Mouse (Mus musculus) midbrain, embryonic 15.5 days (tissue): Measurements from ENCODE around the gene Gpat2. TPM values are rescaled to one million over a fixed set of nuclear protein-coding genes. Genes with fewer than 3 reads are reported as not detected.
A peak's percentile ranks its signal among the peaks of the same experiment; 100 is the strongest.

ENCODE experiments used
- ATAC-seq: fragments of 200-750 bp; cut with Nextera tagmentation; replicated peaks from 2 replicates; pipeline ENCODE4 v1.8.0; 2017; ENCODE audit warnings: moderate TSS enrichment
- H3K27ac ChIP-seq: fragments of 300-500 bp; sonication (generic); 2 replicates; pipeline ENCODE4 v1.5.1; 2015; ENCODE audit warnings: mild to moderate bottlenecking, inconsistent platforms
- H3K27me3 ChIP-seq: fragments of 300-500 bp; sonication (generic); replicated peaks from 2 replicates; pipeline ENCODE4 v1.6.1; 2015; ENCODE audit warnings: inconsistent platforms
- H3K36me3 ChIP-seq: fragments of 300-500 bp; sonication (generic); replicated peaks from 2 replicates; pipeline ENCODE4 v1.6.1; 2015; ENCODE audit warnings: inconsistent platforms
- H3K4me1 ChIP-seq: fragments of 300-500 bp; sonication (generic); 2 replicates; pipeline ENCODE4 v1.6.1; 2015; ENCODE audit warnings: inconsistent platforms
- H3K4me2 ChIP-seq: fragments of 300-500 bp; sonication (generic); 2 replicates; pipeline ENCODE4 v1.6.1; 2015; ENCODE audit warnings: inconsistent platforms, mild to moderate bottlenecking, moderate library complexity
- H3K4me3 ChIP-seq: fragments of 300-500 bp; sonication (generic); 2 replicates; pipeline ENCODE4 v1.5.1; 2015; ENCODE audit warnings: mild to moderate bottlenecking, inconsistent platforms
- H3K9ac ChIP-seq: fragments of 300-500 bp; sonication (generic); 2 replicates; pipeline ENCODE4 v1.6.1; 2015; ENCODE audit warnings: mild to moderate bottlenecking, inconsistent platforms
- H3K9me3 ChIP-seq: fragments of 300-500 bp; sonication (generic); 2 replicates; pipeline ENCODE4 v1.6.1; 2016; ENCODE audit warnings: inconsistent platforms
- WGBS: fragments of 180-500 bp; shearing (Covaris S2); methylation state at CpG from one replicate; pipeline ENCODE4 v1.1.7; 2015; ENCODE audit warnings: mixed read lengths; 5-methylcytosine and 5-hydroxymethylcytosine counted together
- polyA plus RNA-seq: library from polyadenylated mRNA; unstranded; fragments of >200 nt; fragmentation: Nextera tagmentation; extraction: Ambion mirVana; gene quantifications from 2 replicates; pipeline ENCODE4 v1.2.1, GENCODE M21; 2015

Gpat2 gene
- polyA plus RNA-seq: 0.21 and 0.24 TPM in 2 replicates

DNA sequence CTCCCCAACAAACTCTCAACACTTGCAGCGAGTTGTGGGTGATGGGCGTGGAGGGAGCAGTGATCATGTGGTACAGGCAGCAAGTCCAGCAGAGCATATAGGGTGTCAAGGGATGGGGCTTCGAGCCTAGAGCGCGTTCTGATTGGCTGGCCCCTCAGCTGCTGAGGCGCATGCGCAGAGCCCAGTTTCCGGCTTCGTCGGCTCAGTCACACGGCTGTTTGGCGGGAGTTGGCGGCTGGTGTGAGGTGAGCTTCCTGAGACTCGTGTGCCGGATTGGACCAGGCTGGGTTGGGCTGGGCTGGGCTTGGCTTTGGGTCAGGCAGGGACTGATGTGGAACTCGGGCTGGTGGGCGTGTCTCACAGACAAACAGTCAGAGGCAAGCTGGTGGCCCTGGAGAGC lies at the start of gene Gpat2:
Gpat2 (plus strand) TSS at position 223 of the 400 bp plus-strand sequence.
- H3K27ac ChIP-seq: no peak within 1 kb of the TSS
- no peaks in the 10 kb centered on the region for H3K36me3 ChIP-seq
- H3K4me2 ChIP-seq: no peak within 1 kb of the TSS
- ATAC-seq: no peak
- WGBS: 86% methylated on average over 17 of the region's 17 CpGs
- no peak within 1 kb of the TSS for H3K4me3 ChIP-seq
- no peaks in the 10 kb centered on the region for H3K4me1 ChIP-seq
- H3K27me3 ChIP-seq: no peaks in the 10 kb centered on the region
- H3K9ac ChIP-seq: no peak within 1 kb of the TSS
- H3K9me3 ChIP-seq: no peaks in the 10 kb centered on the region

DNA sequence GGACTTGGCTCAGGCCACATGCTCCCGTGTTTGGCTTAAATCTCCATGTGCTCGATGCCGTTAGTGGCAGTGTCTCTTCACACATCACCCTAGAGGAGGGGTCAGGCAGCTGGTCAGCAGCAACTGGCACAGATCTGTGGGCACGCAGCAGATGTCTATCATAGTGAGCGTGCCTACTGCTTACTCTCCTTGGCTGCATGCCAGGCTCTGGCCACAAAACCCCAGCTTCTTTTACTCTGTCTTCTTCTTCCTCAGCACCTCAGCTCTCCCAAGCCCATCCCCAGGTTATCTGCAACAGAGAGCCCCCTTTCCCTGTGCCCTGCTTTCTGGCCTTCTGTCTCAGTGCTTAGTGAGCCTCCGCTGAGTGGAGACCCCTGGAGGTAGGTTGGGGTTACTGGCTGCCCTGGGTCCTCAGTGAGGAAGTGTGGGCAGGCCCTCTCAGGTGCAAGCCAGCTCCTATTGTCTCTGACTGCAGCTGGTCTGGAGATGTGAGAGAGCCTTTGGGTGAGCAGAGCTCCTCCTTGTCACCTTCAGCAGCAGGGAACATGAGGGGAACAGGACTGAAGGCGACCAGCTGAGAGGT lies 49.1 kb upstream of the Gpat2 start:
- WGBS: 53% methylated on average over 7 of the region's 7 CpGs
- ATAC-seq: no peak
- H3K4me2 ChIP-seq: no peak overlapping the region
- H3K9me3 ChIP-seq: no peaks in the 10 kb centered on the region
- H3K27me3 ChIP-seq: no peaks in the 10 kb centered on the region
- no peak overlapping the region for H3K9ac ChIP-seq
- H3K4me1 ChIP-seq: peaks cover 8% of the 10 kb centered on the region; the same call in 1 of the 2 replicates
- H3K4me3 ChIP-seq: no peak overlapping the region
- no peaks in the 10 kb centered on the region for H3K36me3 ChIP-seq
- no peak overlapping the region for H3K27ac ChIP-seq

DNA sequence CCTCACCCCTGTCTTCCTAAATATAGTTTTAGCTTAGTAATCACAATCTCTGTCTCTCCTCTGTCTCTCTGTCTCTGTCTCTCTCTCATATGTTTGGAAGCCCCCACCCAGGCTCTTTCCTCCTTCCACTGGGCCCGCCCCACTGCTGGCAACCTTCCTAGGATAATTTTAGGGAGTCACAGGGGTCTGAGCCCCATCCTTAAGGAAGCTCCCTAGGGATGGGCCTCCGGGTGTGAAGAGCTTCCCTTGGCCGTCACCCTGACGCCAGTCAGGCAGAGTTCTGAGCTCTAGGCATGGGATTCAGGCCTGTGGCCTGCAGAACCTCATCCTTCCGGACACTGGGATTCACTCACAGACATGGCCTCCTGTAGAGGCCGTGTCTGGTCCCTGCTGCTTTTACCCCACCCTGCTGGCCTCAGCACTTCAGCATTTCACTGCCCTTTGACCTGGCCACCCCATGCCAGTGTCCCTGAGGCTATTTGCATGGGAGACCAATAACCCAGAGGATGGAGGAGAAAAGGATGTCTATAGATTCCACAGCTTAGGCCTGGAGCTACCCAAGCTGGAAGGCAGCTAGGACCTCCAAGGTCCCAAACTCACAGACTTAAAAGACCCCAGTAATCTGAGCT lies 48.5 kb upstream of the Gpat2 start:
- H3K9ac ChIP-seq: no peak overlapping the region
- H3K9me3 ChIP-seq: no peaks in the 10 kb centered on the region
- no peak overlapping the region for H3K4me3 ChIP-seq
- WGBS: 73% methylated on average over 6 of the region's 6 CpGs
- peaks cover 8% of the 10 kb centered on the region; the same call in 1 of the 2 replicates for H3K4me1 ChIP-seq
- no peak overlapping the region for H3K27ac ChIP-seq
- H3K4me2 ChIP-seq: no peak overlapping the region
- ATAC-seq: no peak
- H3K36me3 ChIP-seq: no peaks in the 10 kb centered on the region
- no peaks in the 10 kb centered on the region for H3K27me3 ChIP-seq

DNA sequence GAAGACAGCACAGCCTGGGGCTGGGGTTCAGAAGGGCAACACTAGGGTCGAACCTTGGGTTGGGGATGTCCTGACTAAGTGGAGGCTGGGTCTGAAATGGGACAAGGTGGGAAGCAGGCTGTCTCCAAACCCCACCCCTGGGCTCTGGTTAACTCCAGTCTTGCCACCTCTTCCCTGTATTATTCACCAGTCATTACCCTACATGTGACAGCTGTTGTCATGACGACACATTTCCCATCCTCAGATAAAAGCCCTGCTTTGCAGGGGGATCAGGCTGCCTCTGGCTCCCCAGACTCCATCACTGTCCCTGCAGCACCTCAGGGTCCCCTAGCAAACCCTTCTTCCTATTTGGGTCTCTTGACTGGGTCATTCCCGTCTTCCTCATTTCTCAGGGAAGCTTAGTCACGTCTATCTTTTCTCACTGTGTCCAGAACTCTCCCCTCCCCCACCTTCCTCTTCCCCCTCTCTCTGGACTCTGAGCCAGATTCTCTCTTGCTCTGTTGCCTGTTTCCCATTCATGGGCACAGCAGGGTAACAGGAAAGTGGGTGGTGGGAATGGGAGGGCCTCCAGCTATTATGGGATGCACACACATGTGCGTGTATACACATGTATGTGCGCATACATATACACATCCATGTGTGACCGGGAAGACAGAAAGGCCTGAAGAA lies 46.9 kb upstream of the Gpat2 start:
- peak; percentile 63; the same call in 1 of the 2 replicates for ATAC-seq
- 59% methylated on average over 7 of the region's 7 CpGs for WGBS

DNA sequence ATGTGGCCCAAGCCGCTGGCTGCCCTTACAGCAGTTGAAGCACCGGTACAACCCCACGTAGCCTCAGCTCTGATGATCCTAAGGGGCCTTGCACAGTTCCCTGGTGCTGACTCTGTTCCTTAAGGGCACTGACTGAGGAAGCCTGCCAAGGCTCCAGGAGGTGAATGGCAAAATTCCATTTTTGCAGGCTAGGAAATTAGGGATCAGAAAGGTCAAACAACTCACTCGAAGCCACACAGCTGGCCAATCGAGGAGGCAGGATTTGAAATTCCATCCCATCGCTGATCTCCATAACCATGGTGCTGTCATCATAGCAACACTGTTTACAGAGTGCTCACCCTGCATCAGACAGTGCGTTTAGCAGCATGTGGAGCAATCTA lies 46.4 kb upstream of the Gpat2 start:
- no peak for ATAC-seq
- H3K4me2 ChIP-seq: no peak overlapping the region
- H3K4me3 ChIP-seq: no peak overlapping the region
- H3K36me3 ChIP-seq: no peaks in the 10 kb centered on the region
- H3K27ac ChIP-seq: no peak overlapping the region
- H3K27me3 ChIP-seq: no peaks in the 10 kb centered on the region
- H3K9ac ChIP-seq: no peak overlapping the region
- no peaks in the 10 kb centered on the region for H3K9me3 ChIP-seq
- peaks cover 8% of the 10 kb centered on the region; the same call in 1 of the 2 replicates for H3K4me1 ChIP-seq
- 71% methylated on average over 7 of the region's 7 CpGs for WGBS

More for the DNA sequence above, 46.9 kb upstream of the Gpat2 start:
- Histone ChIP-seq H3K4me1 (peaks cover 8% of the 10 kb centered on the region; the same call in 1 of the 2 replicates), H3K9ac (no peak overlapping the region), H3K27me3 (no peaks in the 10 kb centered on the region), H3K4me2 (no peak overlapping the region), H3K27ac (no peak overlapping the region), H3K9me3 (no peaks in the 10 kb centered on the region), H3K36me3 (no peaks in the 10 kb centered on the region), H3K4me3 (no peak overlapping the region)

DNA sequence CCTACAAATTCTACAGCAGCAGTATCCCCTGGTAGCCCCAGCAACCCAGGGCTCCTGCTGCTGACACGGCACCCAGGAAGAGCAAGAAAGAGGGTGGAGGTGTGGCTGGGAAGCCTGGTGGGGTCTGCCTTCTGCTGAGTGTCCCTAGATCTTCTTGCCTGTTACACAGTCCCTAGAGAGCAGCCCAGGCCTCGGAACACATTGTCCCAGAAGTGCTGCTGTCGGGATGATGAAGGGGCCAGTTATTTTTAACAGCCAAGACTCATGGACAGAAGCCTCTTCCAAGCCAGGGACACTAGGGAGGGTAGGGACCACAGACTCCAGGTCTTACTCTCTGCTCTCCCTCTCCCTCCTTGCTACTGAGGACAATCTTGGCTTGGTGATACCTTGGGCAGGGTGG lies 45.7 kb upstream of the Gpat2 start:
- Histone ChIP-seq H3K4me1 (peaks cover 8% of the 10 kb centered on the region; the same call in 1 of the 2 replicates), H3K27me3 (no peaks in the 10 kb centered on the region), H3K9ac (no peak overlapping the region), H3K4me3 (no peak overlapping the region), H3K9me3 (no peaks in the 10 kb centered on the region), H3K36me3 (no peaks in the 10 kb centered on the region), H3K4me2 (no peak overlapping the region), H3K27ac (no peak overlapping the region)
- ATAC-seq: no peak
- WGBS: 83% methylated on average over 3 of the region's 3 CpGs

DNA sequence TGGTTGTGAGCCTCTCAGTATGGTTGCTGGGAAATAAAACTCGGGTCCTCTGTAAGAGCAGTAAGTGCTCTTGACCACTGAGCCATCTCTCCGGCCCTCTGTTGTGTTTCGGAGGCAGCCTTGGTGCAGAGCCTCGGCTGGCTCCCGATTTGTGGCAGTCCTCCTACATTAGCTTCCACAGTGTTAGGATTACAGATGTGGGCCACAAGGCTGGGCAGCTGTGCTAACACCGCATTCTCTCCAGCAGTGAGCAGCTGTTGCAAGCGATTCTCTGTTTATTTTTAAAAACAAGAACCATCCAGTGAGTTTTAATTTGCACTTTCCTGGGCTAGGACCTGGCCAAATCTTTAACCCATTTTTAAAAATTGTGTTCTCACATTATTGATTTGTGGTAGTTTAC lies 41.1 kb upstream of the Gpat2 start:
- no peaks in the 10 kb centered on the region for H3K9me3 ChIP-seq
- no peak for ATAC-seq
- H3K4me1 ChIP-seq: no peaks in the 10 kb centered on the region
- H3K36me3 ChIP-seq: no peaks in the 10 kb centered on the region
- 70% methylated on average over 7 of the region's 7 CpGs for WGBS
- no peak overlapping the region for H3K27ac ChIP-seq
- no peak overlapping the region for H3K4me3 ChIP-seq
- H3K9ac ChIP-seq: no peak overlapping the region
- H3K27me3 ChIP-seq: no peaks in the 10 kb centered on the region
- H3K4me2 ChIP-seq: no peak overlapping the region

DNA sequence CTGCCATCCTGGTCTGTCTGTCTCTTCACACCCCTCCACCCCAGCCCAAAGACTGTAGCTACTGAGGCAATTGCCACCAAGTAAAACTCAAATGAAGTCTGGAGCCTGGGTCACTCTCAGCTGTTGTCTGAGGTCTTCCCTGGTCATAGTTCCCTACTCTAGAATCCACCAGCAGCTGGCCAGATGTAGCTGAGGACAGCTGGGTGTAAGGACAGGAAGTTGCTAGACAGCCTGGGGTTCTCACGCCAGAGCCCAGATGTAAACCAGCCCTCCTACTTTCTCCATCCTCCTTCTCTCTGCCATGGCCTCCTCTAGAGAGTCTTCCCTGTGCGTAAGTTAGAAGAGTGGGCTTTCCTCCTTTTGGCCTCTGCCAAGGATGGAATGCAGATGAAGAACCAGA lies 37.5 kb upstream of the Gpat2 start:
- H3K27me3 ChIP-seq: no peaks in the 10 kb centered on the region
- ATAC-seq: no peak
- no peak overlapping the region for H3K4me2 ChIP-seq
- H3K9ac ChIP-seq: no peak overlapping the region
- H3K4me1 ChIP-seq: no peaks in the 10 kb centered on the region
- no peak overlapping the region for H3K27ac ChIP-seq
- H3K36me3 ChIP-seq: no peaks in the 10 kb centered on the region
- no peaks in the 10 kb centered on the region for H3K9me3 ChIP-seq
- no peak overlapping the region for H3K4me3 ChIP-seq
- 81% methylated on average over 2 of the region's 2 CpGs for WGBS

DNA sequence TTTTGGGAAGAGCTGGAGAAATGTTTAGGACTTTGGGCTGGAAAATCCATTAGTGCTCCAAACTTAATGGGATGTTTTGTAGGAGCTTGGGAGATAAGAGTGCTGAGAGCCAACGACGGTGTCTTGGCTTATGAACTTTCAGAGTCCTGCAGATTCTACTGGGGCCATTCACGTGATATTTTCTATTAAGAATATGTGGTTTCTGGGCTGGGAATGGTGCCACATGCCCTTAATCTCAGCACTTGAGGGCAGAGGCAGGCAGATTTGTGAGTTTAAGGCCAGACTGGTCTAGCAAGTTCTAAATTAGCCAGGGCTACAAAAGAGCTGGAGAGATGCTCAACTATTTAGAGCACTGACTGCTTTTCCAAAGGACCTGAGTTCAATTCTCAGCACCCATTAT lies 34.6 kb upstream of the Gpat2 start:
- Histone ChIP-seq H3K27me3 (no peaks in the 10 kb centered on the region), H3K36me3 (no peaks in the 10 kb centered on the region), H3K9ac (no peak overlapping the region), H3K27ac (no peak overlapping the region), H3K4me1 (no peaks in the 10 kb centered on the region), H3K9me3 (no peaks in the 10 kb centered on the region), H3K4me2 (no peak overlapping the region), H3K4me3 (no peak overlapping the region)
- no peak for ATAC-seq
- WGBS: 86% methylated on average over 3 of the region's 3 CpGs

DNA sequence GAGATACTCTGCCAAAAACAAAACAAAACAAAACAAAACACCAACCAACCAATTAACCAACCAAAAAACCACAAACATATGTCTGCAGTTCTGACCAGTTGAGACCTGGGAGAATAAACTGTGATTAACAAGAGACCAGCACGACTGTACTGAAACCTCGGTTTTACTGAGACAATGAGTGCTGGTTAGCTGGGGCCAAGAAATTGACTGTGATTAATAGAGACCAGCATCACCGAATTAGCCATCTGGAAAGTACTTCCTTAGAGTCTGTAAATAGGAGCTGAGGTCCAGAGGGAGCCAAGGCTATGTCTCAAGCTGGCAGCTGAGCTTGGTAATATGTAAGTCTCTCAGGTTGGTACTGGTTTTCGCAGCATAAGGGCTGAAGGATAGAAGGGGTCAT lies 34.2 kb upstream of the Gpat2 start:
- 76% methylated on average over 4 of the region's 4 CpGs for WGBS
- H3K4me3 ChIP-seq: no peak overlapping the region

DNA sequence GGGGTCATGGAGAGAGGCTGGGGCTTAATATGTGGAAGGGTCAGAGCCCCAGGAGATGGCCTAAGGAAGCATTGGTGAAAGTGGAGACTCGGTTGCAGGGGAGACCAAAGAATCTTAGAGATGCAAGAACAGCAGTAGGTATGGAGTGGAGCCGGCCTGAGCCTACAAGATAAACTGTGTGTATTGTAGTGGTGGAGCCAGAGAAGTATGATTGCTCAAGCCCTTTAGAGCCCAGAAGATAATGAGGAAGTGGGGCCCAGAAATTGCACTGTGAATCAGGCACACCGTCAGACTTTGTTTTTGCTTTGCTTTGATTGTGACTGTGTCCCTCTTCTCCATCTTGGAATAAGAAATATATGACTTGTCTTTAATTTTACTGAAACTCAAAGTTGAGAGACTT lies 33.7 kb upstream of the Gpat2 start:
- 73% methylated on average over 3 of the region's 3 CpGs for WGBS
- no peak overlapping the region for H3K4me2 ChIP-seq
- ATAC-seq: no peak

More for the DNA sequence above, 34.2 kb upstream of the Gpat2 start:
- Histone ChIP-seq H3K4me1 (no peaks in the 10 kb centered on the region), H3K4me2 (no peak overlapping the region), H3K36me3 (no peaks in the 10 kb centered on the region), H3K9me3 (no peaks in the 10 kb centered on the region), H3K27me3 (no peaks in the 10 kb centered on the region), H3K9ac (no peak overlapping the region), H3K27ac (no peak overlapping the region)
- ATAC-seq: no peak

DNA sequence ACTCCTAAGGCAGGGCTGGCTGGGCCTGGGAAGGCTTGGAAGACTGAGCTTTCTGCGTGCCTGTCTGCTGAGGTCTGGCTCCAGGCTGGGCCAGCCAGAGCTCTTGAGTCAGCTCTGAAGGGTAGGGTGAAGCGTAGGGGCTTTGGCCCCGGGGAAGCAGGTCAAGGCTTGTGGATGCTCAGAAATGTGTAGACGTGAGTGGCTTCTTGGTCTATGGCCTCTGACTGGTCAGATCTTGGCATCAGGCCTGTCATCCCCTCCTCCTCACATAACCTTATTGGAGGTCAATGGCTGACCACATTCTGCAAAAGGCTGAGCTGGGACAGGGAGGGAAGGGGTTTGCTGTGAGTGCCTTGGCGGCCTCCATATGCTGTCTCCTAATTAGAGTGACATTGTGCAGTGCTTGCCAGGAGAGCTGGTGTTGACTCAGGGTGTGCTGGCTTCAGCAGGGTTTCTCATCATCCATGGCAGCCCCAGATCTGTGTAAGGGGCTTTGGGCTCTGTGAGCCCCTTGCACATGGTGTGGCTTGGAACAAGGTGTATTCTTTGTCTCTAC lies 30.3 kb upstream of the Gpat2 start:
- 88% methylated on average over 5 of the region's 5 CpGs for WGBS
- Histone ChIP-seq H3K4me2 (no peak overlapping the region), H3K27ac (no peak overlapping the region), H3K4me1 (no peaks in the 10 kb centered on the region), H3K4me3 (no peak overlapping the region), H3K36me3 (no peaks in the 10 kb centered on the region), H3K9ac (no peak overlapping the region), H3K27me3 (no peaks in the 10 kb centered on the region), H3K9me3 (no peaks in the 10 kb centered on the region)
- ATAC-seq: no peak

More for the DNA sequence above, 33.7 kb upstream of the Gpat2 start:
- Histone ChIP-seq H3K4me3 (no peak overlapping the region), H3K27me3 (no peaks in the 10 kb centered on the region), H3K36me3 (no peaks in the 10 kb centered on the region), H3K9me3 (no peaks in the 10 kb centered on the region), H3K27ac (no peak overlapping the region), H3K9ac (no peak overlapping the region), H3K4me1 (no peaks in the 10 kb centered on the region)
